Mouse (Mus musculus): ENCODE results near the gene Nicn1. TPM values are rescaled to one million over a fixed set of nuclear protein-coding genes. Genes with fewer than 3 reads are reported as not detected.

Nicn1 gene
- polyA plus RNA-seq, 1 experiment, result not detected

- TF ChIP-seq TAL1 (IDR thresholded peaks at IDR 0.05; ENCODE audit: low read length) (peak; percentile 99), GATA1 (IDR thresholded peaks at IDR 0.05; ENCODE audit: low read length) (peak; percentile 94)
- Histone ChIP-seq H3K4me1 (ENCODE audit: control insufficient read depth) (peaks cover 67% of the 10 kb centered on the region), H3K36me3 (ENCODE audit: control insufficient read depth) (peaks cover 92% of the 10 kb centered on the region), H3K4me3 (replicated peaks) (peak overlapping the region; percentile 74), H3K9me3 (ENCODE audit: control insufficient read depth, low read length) (peaks cover 3% of the 10 kb centered on the region; the same call in 1 of the 2 replicates), H3K27me3 (ENCODE audit: control insufficient read depth) (no peaks in the 10 kb centered on the region)
These were observed 50.3 kb downstream of the Nicn1 start for GRCm38 (mm10) chr9:108340258-108341138.

- H3K36me3 ChIP-seq (ENCODE audit: control insufficient read depth), result peaks cover 88% of the 10 kb centered on the region
- no peak for TF ChIP-seq GATA1 (IDR thresholded peaks at IDR 0.05; ENCODE audit: low read length)
- TF ChIP-seq TAL1 (IDR thresholded peaks at IDR 0.05; ENCODE audit: low read length), result no peak
- no peaks in the 10 kb centered on the region for H3K27me3 ChIP-seq (ENCODE audit: control insufficient read depth)
- H3K9me3 ChIP-seq (ENCODE audit: control insufficient read depth, low read length), result peaks cover 3% of the 10 kb centered on the region; the same call in 1 of the 2 replicates
- peaks cover 70% of the 10 kb centered on the region for H3K4me1 ChIP-seq (ENCODE audit: control insufficient read depth)
- peak overlapping the region; percentile 74 for H3K4me3 ChIP-seq (replicated peaks)
These were observed 50.9 kb downstream of the Nicn1 start for GRCm38 (mm10) chr9:108341139-108341475.

GRCm38 (mm10) chr9:108341801-108342200, 51.6 kb downstream of the Nicn1 start:
- Histone ChIP-seq H3K36me3 (ENCODE audit: control insufficient read depth) (peaks cover 81% of the 10 kb centered on the region), H3K9me3 (ENCODE audit: control insufficient read depth, low read length) (peaks cover 3% of the 10 kb centered on the region; the same call in 1 of the 2 replicates), H3K27me3 (ENCODE audit: control insufficient read depth) (no peaks in the 10 kb centered on the region), H3K4me3 (replicated peaks) (peak overlapping the region; percentile 74), H3K4me1 (ENCODE audit: control insufficient read depth) (peaks cover 73% of the 10 kb centered on the region)
- no peak for TF ChIP-seq GATA1 (IDR thresholded peaks at IDR 0.05; ENCODE audit: low read length)
- no peak for TF ChIP-seq TAL1 (IDR thresholded peaks at IDR 0.05; ENCODE audit: low read length)

GRCm38 (mm10) chr9:108342301-108342831, 52.1 kb downstream of the Nicn1 start:
- peaks cover 3% of the 10 kb centered on the region; the same call in 1 of the 2 replicates for H3K9me3 ChIP-seq (ENCODE audit: control insufficient read depth, low read length)
- H3K36me3 ChIP-seq (ENCODE audit: control insufficient read depth), result peaks cover 78% of the 10 kb centered on the region
- TF ChIP-seq GATA1 (IDR thresholded peaks at IDR 0.05; ENCODE audit: low read length) (no peak), TAL1 (IDR thresholded peaks at IDR 0.05; ENCODE audit: low read length) (no peak)
- H3K27me3 ChIP-seq (ENCODE audit: control insufficient read depth), result no peaks in the 10 kb centered on the region
- H3K4me3 ChIP-seq (replicated peaks), result peak overlapping the region; percentile 74
- peaks cover 79% of the 10 kb centered on the region for H3K4me1 ChIP-seq (ENCODE audit: control insufficient read depth)

GRCm38 (mm10) chr9:108343331-108343730, 53.1 kb downstream of the Nicn1 start:
- H3K9me3 ChIP-seq (ENCODE audit: control insufficient read depth, low read length), result peaks cover 3% of the 10 kb centered on the region; the same call in 1 of the 2 replicates
- peaks cover 69% of the 10 kb centered on the region for H3K36me3 ChIP-seq (ENCODE audit: control insufficient read depth)
- peak overlapping the region; percentile 33 for H3K4me3 ChIP-seq (replicated peaks)
- H3K27me3 ChIP-seq (ENCODE audit: control insufficient read depth), result no peaks in the 10 kb centered on the region
- TF ChIP-seq GATA1 (IDR thresholded peaks at IDR 0.05; ENCODE audit: low read length) (no peak), TAL1 (IDR thresholded peaks at IDR 0.05; ENCODE audit: low read length) (no peak)
- H3K4me1 ChIP-seq (ENCODE audit: control insufficient read depth), result peaks cover 73% of the 10 kb centered on the region

GRCm38 (mm10) chr9:108343835-108344234, 53.6 kb downstream of the Nicn1 start:
- Histone ChIP-seq H3K27me3 (ENCODE audit: control insufficient read depth) (no peaks in the 10 kb centered on the region), H3K9me3 (ENCODE audit: control insufficient read depth, low read length) (peaks cover 3% of the 10 kb centered on the region; the same call in 1 of the 2 replicates), H3K4me3 (replicated peaks) (peak overlapping the region; percentile 33), H3K36me3 (ENCODE audit: control insufficient read depth) (peaks cover 64% of the 10 kb centered on the region), H3K4me1 (ENCODE audit: control insufficient read depth) (peaks cover 72% of the 10 kb centered on the region)
- TF ChIP-seq GATA1 (IDR thresholded peaks at IDR 0.05; ENCODE audit: low read length) (peak; percentile 69), TAL1 (IDR thresholded peaks at IDR 0.05; ENCODE audit: low read length) (peak; percentile 44; the same call in 2 of the 3 replicates)

- TF ChIP-seq GATA1 (IDR thresholded peaks at IDR 0.05; ENCODE audit: low read length) (no peak), TAL1 (IDR thresholded peaks at IDR 0.05; ENCODE audit: low read length) (no peak)
- H3K36me3 ChIP-seq (ENCODE audit: control insufficient read depth), result peaks cover 62% of the 10 kb centered on the region
- peaks cover 77% of the 10 kb centered on the region for H3K4me1 ChIP-seq (ENCODE audit: control insufficient read depth)
- H3K27me3 ChIP-seq (ENCODE audit: control insufficient read depth), result no peaks in the 10 kb centered on the region
- H3K4me3 ChIP-seq (replicated peaks), result no peak overlapping the region
- H3K9me3 ChIP-seq (ENCODE audit: control insufficient read depth, low read length), result peaks cover 3% of the 10 kb centered on the region; the same call in 1 of the 2 replicates
These were observed 54.2 kb downstream of the Nicn1 start for GRCm38 (mm10) chr9:108344471-108344870.

Other genes with a start within 250 kb of the Nicn1 start
- gene Gmppb, start 241.2 kb upstream of the Nicn1 start, polyA plus RNA-seq (2012), result 0.32 and 0.61 TPM in 2 replicates
- 0.01 and 0.08 TPM in 2 replicates for gene Amigo3, start 237.3 kb upstream of the Nicn1 start, polyA plus RNA-seq (2012)
- 2.4 and 2.6 TPM in 2 replicates for gene Mst1, start 210.0 kb upstream of the Nicn1 start, polyA plus RNA-seq (2012)
- gene Rnf123, start 207.1 kb upstream of the Nicn1 start, polyA plus RNA-seq (2012), result 107 and 276 TPM in 2 replicates
- 47.5 and 65.3 TPM in 2 replicates for gene Apeh, start 195.8 kb upstream of the Nicn1 start, polyA plus RNA-seq (2012)
- gene Bsn, start 100.0 kb upstream of the Nicn1 start, polyA plus RNA-seq (2012), result 0.03 and 0.07 TPM in 2 replicates
- 0.67 and 0.75 TPM in 2 replicates for gene Dag1, start 26.5 kb upstream of the Nicn1 start, polyA plus RNA-seq (2012)
- not detected in 2 replicates for gene Amt, start 6.4 kb downstream of the Nicn1 start, polyA plus RNA-seq (2012)
- 12.9 and 13.9 TPM in 2 replicates for gene Rhoa, start 15.7 kb downstream of the Nicn1 start, polyA plus RNA-seq (2012)
- 0.16 TPM in 2 replicates for gene Tcta, start 15.7 kb downstream of the Nicn1 start, polyA plus RNA-seq (2012)
- gene Gpx1, start 48.5 kb downstream of the Nicn1 start, polyA plus RNA-seq (2012), result 533 and 609 TPM in 2 replicates
- gene Usp4, start 57.4 kb downstream of the Nicn1 start, polyA plus RNA-seq (2012), result 16.0 and 23.8 TPM in 2 replicates
- gene 1700102P08Rik, start 102.4 kb downstream of the Nicn1 start, polyA plus RNA-seq (2012), result 0.88 and 0.93 TPM in 2 replicates
- not detected in 2 replicates for gene Ccdc36, start 138.1 kb downstream of the Nicn1 start, polyA plus RNA-seq (2012)
- gene BC048562, start 146.1 kb downstream of the Nicn1 start, polyA plus RNA-seq (2012), result not detected in 2 replicates
- 1.1 and 1.4 TPM in 2 replicates for gene Ccdc71, start 170.1 kb downstream of the Nicn1 start, polyA plus RNA-seq (2012)
- 1.8 and 1.9 TPM in 2 replicates for gene Klhdc8b, start 171.2 kb downstream of the Nicn1 start, polyA plus RNA-seq (2012)
- gene Lamb2, start 189.3 kb downstream of the Nicn1 start, polyA plus RNA-seq (2012), result 0.02 and 0.05 TPM in 2 replicates
- gene Usp19, start 200.2 kb downstream of the Nicn1 start, polyA plus RNA-seq (2012), result 10.7 and 11.0 TPM in 2 replicates
- 5.3 and 5.9 TPM in 2 replicates for gene Qars, start 217.3 kb downstream of the Nicn1 start, polyA plus RNA-seq (2012)
- 3.5 TPM in 2 replicates for gene Qrich1, start 226.4 kb downstream of the Nicn1 start, polyA plus RNA-seq (2012)

All from erythroblast, embryonic 14.5 days (primary cell).